ENCODE assay signal across 18 mouse cellular contexts in the genomic region with DNA sequence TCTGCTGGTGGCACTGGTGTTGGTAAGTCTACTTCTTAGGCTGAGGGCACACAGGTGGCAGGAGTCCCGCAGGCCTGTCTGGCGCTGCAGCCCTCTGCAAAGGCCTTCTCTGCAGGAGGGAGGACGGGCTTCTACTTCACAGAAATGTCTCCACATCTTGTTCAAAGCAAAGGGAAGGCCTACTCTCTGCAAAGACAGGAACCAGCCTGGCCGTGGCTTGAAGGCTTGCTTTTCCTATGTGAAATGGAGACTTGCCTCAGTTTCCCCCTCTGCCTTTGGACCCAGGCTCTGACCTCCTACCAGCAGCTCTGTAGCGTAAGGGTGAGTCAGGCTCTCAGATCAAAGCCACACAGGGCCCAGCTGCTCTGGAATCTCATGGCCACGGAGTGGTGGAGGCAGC.
DNase-seq lines count a peak whose midpoint lies in the region; ATAC-seq lines count a peak whose summit lies in the region.
"Had no signal": no experiment of that assay in that cellular context is flagged by ENCODE, and none has a peak within 500 bp of the region (broad histone marks: within the 10 kb centered on the region; RNA-seq: fewer than 3 reads in every experiment).

No protein-coding gene starts in this region.

- peaks cover 20% of the 10 kb centered on the region for H3K36me3 ChIP-seq in hindbrain, embryonic 15.5 days
- 0 out of 2 replicates have a peak, but pooled peaks cover 2% of the 10 kb centered on the region for H3K36me3 ChIP-seq in hindbrain, embryonic 16.5 days (ENCODE audit: control insufficient read depth, insufficient read depth, low read length)
- H3K36me3 ChIP-seq in neural tube, embryonic 15.5 days = peaks cover 14% of the 10 kb centered on the region; the same call in 1 of the 2 replicates
- H3K36me3 ChIP-seq: forebrain, embryonic 15.5 days had no signal

- peak; percentile 23 for DNase-seq in adrenal gland, postnatal 14 days
- no peak for DNase-seq in adrenal gland, postnatal 10 days
- no peak for DNase-seq in neural tube, embryonic 10.5 days (ENCODE audit: extremely low spot score, low spot score)
- DNase-seq: gastrocnemius, postnatal 10 days; heart, adult 2 months; heart, postnatal 36 days had no signal

- 0 out of 2 replicates have a peak, but pooled peaks cover 3% of the 10 kb centered on the region for H3K27me3 ChIP-seq in hindbrain, embryonic 15.5 days
- H3K27me3 ChIP-seq in hindbrain, embryonic 16.5 days (replicated peaks; ENCODE audit: control insufficient read depth, insufficient read depth, low read length) = no peaks in the 10 kb centered on the region
- H3K27me3 ChIP-seq in neural tube, embryonic 15.5 days (replicated peaks) = no peaks in the 10 kb centered on the region
- H3K27me3 ChIP-seq: CH12.LX; embryonic facial prominence, embryonic 12.5 days; Patski had no signal

- H3K4me3 ChIP-seq in hindbrain, embryonic 15.5 days = no peak overlapping the region
- H3K4me3 ChIP-seq in hindbrain, embryonic 16.5 days (ENCODE audit: low read length) = no peak overlapping the region
- H3K4me3 ChIP-seq in neural tube, embryonic 15.5 days (replicated peaks) = no peak overlapping the region
- H3K4me3 ChIP-seq: embryonic facial prominence, embryonic 12.5 days; forebrain, embryonic 15.5 days; heart, adult 2 months; heart, embryonic 13.5 days had no signal

- H3K27ac ChIP-seq in hindbrain, embryonic 15.5 days (replicated peaks) = 0 out of 2 replicates have a peak overlapping the region, but pooled peaks have one; percentile 43
- no peak overlapping the region for H3K27ac ChIP-seq in hindbrain, embryonic 16.5 days (ENCODE audit: low read depth, low read length)
- peak overlapping the region; percentile 48 for H3K27ac ChIP-seq in neural tube, embryonic 15.5 days (replicated peaks)
- H3K27ac ChIP-seq: embryonic facial prominence, embryonic 12.5 days; forebrain, embryonic 15.5 days; heart, adult 2 months; heart, embryonic 13.5 days had no signal

- H3K4me2 ChIP-seq in hindbrain, embryonic 15.5 days = no peak overlapping the region
- H3K4me2 ChIP-seq in hindbrain, embryonic 16.5 days (ENCODE audit: low read length) = no peak overlapping the region
- no peak overlapping the region for H3K4me2 ChIP-seq in neural tube, embryonic 15.5 days
- H3K4me2 ChIP-seq: embryonic facial prominence, embryonic 12.5 days; forebrain, embryonic 15.5 days; heart, embryonic 13.5 days; hindbrain, embryonic 14.5 days had no signal

- H3K9me3 ChIP-seq in hindbrain, embryonic 15.5 days = no peaks in the 10 kb centered on the region
- no peaks in the 10 kb centered on the region for H3K9me3 ChIP-seq in hindbrain, embryonic 16.5 days (ENCODE audit: control insufficient read depth, low read length)
- no peaks in the 10 kb centered on the region for H3K9me3 ChIP-seq in neural tube, embryonic 15.5 days (replicated peaks)
- H3K9me3 ChIP-seq: embryonic facial prominence, embryonic 12.5 days; forebrain, embryonic 15.5 days; heart, embryonic 13.5 days had no signal

- 75% methylated on average over 6 of the region's 6 CpGs for WGBS in hindbrain, embryonic 15.5 days
- 83% methylated on average over 6 of the region's 6 CpGs for WGBS in hindbrain, embryonic 16.5 days
- 80% methylated on average over 6 of the region's 6 CpGs for WGBS in neural tube, embryonic 15.5 days

- no peak for ATAC-seq in hindbrain, embryonic 15.5 days (ENCODE audit: low FRiP score, low read depth)
- no peak for ATAC-seq in hindbrain, embryonic 16.5 days
- ATAC-seq in neural tube, embryonic 15.5 days (ENCODE audit: low FRiP score) = no peak
- ATAC-seq: activated CD4-positive, CD25-positive, alpha-beta regulatory T cell, adult 4 months; forebrain, embryonic 15.5 days; inflammation-experienced regulatory T-cells, adult 6 months; intestine, postnatal 0 days; Patski had no signal

- H3K4me1 ChIP-seq in hindbrain, embryonic 15.5 days (replicated peaks) = peaks cover under 1% of the 10 kb centered on the region; the same call in 1 of the 2 replicates
- no peaks in the 10 kb centered on the region for H3K4me1 ChIP-seq in hindbrain, embryonic 16.5 days (ENCODE audit: control insufficient read depth, insufficient read depth, low read depth, low read length)
- H3K4me1 ChIP-seq in neural tube, embryonic 15.5 days = peaks cover 15% of the 10 kb centered on the region
- H3K4me1 ChIP-seq: embryonic facial prominence, embryonic 12.5 days had no signal

- no peak overlapping the region for H3K9ac ChIP-seq in hindbrain, embryonic 15.5 days
- H3K9ac ChIP-seq in hindbrain, embryonic 16.5 days (ENCODE audit: low read depth, low read length) = no peak overlapping the region
- no peak overlapping the region for H3K9ac ChIP-seq in neural tube, embryonic 15.5 days (replicated peaks)
- H3K9ac ChIP-seq: embryonic facial prominence, embryonic 12.5 days; forebrain, embryonic 15.5 days; heart, embryonic 13.5 days; hindbrain, embryonic 14.5 days had no signal
